Mouse (Mus musculus): ENCODE data around the gene Fbxo28.
"Not testable (repeated sequence)": the region's sequence is repeated elsewhere in the genome, so short reads cannot be mapped to it uniquely, and the experiment has no call there.

Gene Fbxo28

DNA sequence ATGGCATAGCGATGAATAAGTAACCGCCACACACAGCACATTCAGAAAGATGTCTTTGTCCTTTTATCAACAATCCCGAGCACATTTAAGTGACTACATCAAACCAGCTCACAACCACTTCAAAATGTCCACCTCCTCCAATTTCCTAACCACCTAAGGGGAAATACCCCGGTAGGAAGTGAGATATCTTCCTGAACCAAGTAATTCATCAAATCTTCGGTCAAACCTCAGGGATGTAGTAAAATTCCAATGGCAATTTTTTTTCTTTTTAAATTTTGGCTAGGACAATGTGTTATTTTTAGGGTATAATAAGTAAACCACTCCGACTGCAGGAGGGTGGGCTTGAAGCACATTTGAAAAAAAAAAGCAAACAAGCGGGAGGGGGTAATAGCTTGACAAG is 1.1 kb downstream of the Fbxo28 start:
- DNase-seq = no peak

DNA sequence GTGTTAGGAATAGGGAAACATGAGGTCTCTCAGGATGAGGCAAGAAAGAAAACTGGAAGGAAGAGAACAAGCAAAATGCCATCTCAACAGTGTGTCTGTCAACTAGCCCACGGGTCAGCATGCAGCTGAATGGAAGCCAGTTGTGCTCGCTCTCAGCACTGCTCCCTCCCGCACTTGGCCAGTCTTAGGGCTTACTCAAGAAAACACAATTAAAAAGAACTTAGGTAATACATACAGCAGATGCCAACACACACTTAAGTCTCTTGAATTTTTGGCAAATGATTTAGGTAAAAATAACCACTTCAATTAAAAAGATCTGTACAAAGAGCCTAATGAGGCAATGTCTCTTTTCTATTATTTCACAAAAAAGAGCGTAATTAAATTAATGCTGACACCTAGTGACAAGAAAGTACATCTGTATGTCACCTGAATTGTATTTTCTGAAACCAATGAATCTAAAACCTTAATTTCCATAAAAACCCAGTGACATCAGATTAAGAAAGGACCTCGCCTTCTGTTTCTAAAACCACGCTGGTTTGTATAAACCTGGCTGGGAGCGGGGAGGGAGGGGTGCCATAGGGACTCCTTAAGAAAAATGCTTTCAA is 2.4 kb downstream of the Fbxo28 start:
- DNase-seq = no peak

DNA sequence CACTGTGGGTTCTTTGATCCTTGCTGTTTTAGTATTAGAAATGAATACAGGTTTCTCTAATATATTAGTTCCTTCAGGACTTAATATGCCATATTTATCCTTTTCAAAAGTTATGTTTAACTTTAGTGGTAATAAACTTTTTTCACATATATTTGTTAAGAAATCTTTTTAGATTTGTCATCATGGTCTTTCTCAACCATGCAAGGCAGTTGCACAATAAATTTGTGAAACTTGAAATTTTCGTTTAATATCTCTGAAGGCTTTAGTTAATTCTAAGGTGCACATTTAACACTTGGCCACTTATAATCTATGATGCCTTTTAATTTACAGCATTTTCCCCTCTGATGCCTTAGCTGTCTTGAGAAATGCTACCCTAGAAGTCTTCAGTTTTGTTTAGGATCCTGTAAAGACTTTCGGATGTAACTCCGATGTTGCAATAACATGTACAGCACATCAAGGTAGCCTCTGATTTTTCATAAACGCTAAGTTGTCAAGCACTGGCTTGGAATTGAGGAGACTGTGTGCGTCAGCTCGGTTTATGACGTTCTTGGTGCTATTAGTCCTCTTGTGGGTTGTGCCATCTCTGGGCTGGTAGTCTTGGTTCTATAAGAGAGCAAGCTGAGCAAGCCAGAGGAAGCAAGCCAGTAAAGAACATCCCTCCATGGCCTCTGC is 7.5 kb downstream of the Fbxo28 start:
- no peak for DNase-seq

DNA sequence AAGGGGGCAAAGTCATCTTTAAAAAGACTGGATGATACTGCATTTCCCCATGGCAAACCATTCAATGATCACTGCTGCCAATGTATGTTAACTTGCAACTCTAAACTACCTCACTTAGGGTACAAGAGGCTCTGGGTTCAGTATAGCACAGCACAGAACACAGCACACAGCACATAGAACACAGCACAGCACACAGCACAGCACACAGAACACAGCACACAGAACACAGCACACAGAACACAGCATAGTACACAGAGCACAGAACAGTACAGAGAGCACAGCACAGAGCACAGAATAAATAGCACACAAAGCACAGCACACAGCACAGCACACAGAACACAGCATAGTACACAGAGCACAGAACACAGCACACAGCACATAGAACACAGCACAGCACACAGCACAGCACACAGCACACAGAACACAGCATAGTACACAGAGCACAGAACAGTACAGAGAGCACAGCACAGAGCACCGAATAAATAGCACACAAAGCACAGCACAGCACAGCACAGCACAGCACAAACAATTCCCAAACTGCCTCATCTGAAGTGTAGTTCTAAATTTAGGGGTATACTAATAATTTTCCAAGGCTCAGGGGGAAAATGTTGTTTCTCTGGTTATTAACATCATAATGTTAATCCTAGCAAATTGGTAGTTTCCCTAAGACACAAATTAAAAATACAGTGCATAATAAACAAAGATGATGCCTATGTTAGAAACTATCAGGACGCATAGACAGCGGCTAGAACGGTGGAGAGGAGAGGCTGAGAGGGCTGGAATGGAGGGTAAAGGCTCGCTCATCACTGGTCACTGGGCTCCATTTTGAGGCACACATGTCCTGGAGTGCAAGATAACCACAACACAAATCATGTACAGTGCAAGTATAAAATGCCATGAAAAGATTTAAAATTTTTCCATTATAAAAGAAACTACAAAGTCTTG is 9.1 kb downstream of the Fbxo28 start:
- DNase-seq = no peak

DNA sequence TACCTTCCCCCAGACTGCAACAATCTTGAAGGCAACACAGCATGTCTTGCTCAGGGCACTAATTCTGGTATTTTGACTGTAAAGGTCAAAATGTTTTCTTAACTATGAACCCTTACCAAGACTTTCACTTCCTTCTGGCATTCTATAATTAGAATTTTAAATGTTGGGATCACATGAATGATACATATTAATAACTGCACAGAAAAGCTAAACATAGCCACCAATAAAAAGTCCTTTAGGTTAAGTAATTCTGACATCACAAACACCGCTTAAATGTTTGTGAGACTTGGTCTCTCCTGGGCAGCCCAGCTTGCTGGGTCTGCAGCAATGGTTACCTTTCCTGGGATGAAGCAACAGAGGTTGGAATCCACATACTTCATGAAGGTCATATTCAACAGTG is 15.5 kb downstream of the Fbxo28 start:
- no peak for DNase-seq

DNA sequence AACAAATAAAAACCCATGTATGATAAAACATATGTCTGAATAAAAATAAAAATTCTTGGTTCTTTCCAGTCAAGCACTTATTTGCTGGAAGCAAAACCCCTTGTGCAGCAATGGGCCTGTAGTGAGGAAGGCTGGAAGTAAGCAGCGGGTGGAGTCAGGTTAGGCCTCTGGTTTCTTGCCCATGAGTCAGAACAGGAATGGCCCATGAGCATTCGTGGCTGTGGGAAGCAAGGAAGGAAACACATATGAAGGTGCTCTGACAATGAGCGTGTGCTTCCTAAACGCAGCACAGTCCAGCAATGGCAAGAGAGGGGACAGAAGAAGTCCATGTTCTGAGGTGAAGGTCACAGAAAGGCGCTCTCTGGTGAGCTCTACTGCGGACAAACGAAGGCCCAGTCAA is 16.9 kb downstream of the Fbxo28 start:
- no peak for DNase-seq

DNA sequence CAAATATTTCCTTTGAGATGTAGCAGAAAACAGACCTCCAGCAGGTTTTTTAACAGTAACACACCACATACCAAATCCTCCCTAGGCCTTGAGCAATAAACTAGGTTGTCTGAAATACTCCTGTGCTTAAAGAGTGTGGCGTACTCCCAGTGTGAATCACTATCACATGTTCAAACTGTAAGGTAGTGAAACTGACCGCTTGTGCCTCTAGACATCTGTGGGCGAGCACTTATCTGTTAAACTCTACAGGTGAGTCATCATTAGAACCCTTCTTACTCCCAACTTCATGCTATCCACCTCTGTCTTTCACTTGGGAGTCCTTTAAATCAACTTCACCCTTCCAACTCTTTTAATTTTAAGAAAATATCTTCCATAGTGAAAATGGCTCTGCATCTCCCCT is 18.3 kb downstream of the Fbxo28 start:
- DNase-seq = no peak

DNA sequence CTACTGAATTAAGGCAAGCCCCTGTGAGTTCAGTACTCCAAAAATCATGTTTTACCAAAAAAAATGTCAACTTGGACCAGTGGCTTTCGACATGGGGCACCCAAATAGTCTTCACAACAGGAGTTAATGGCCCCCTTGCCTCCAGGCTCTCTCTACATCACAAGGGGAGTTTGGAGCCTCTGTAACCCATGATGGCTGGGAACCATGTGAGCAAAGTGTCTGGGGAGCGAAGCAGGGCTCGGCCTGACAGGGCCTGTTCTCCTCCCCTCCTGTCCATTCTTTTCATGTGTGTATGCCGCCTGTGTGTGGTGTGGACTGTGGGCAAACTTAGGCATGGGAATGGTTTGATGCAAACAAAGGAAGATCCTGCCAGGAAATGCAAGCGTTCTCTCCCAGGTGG is 27.2 kb downstream of the Fbxo28 start:
- no peak for DNase-seq

DNA sequence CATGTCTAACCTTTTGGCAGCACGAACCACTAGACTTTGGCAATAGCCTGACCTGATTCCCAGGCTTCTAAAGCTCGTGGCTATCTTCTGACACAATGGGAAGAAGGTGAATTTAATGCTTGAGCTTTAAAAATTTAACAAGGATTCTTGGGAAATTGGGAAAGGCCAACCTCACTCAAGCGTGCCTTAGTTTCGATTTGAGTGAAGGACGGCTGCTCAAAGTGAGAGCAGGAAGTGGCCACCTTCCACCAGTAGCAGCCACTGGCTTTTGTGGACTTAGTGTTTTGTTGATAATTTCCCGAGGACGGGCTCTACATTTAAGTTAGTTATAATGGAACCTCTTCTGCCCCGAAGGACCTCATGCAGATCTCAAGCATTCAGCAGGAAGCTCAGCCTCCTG is 28.2 kb downstream of the Fbxo28 start:
- no peak for DNase-seq

DNA sequence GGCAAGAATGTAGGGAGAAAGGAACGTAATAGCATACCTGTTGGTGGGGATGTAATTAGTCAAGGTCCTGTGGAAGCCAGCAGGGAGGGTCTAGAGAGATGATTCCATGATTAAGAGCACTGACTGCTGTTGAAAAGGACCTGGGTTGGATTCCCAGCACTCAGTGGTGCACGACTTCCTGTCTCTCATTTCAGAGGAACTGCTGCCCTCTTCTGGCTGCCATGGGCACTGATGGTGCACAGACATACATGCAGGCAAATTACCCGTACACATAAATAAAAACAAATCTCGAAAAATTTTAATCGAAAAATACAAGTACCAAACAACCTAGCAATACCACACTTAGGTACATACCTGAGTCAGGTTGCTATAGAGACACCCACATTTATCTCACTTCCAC is 30.1 kb downstream of the Fbxo28 start:
- DNase-seq = no peak

DNA sequence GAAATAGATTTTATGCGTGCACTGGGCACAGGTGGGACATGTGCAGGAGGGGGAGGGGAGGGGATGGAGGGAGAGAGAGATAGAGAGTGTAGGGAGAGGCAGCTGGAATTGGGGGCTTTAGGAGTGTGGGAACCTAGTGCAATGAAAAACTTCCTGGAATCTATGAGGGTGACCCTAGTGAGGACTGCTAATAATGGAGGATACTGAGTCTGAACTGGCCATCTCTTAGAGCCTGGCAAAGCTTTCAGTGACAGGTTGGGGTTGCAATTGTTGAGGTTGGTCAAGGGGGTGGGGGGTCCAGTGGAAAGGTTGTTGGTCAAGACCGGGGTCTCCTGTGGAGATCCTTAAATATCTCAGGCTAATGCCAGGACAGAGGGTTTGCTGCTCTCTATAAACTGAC is 31.1 kb downstream of the Fbxo28 start:
- DNase-seq = no peak

DNA sequence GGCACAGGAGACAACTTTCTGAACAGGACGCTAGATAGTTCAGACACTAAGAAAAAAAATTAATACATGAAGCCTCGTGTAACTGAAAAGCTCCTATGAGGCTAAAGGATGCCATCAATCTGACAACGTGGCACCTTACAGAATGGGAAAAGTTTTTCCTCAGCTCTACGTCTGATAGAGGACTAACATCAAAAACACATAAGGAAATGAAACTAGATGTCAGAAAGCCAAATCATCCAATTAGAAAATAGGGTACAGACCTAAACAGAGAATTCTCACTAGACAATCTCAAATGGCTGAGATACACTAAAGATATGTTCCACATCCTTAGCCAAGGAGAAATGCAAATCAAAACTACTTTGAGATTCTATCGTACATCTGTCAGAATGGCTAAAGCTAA is 32.0 kb downstream of the Fbxo28 start:
- DNase-seq = no peak

DNA sequence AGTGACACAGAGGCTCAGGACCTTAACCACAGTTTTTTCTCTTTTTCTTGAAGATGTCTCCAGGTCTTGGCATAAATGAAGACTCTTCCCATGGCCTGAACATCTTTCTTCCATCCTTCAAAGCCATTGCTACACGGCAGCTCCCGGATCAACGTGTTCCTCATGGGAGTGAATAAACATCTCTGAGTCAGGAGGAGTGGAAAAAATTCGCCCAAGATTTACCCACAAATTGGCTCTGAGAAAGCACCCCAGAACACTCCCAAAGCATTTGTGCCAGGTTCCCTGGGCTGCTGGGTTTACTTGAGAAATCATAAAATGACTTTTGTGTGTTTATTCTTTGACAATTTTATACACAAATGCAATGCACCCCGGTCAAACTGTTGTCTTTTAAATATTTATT is 38.5 kb downstream of the Fbxo28 start:
- no peak for DNase-seq

DNA sequence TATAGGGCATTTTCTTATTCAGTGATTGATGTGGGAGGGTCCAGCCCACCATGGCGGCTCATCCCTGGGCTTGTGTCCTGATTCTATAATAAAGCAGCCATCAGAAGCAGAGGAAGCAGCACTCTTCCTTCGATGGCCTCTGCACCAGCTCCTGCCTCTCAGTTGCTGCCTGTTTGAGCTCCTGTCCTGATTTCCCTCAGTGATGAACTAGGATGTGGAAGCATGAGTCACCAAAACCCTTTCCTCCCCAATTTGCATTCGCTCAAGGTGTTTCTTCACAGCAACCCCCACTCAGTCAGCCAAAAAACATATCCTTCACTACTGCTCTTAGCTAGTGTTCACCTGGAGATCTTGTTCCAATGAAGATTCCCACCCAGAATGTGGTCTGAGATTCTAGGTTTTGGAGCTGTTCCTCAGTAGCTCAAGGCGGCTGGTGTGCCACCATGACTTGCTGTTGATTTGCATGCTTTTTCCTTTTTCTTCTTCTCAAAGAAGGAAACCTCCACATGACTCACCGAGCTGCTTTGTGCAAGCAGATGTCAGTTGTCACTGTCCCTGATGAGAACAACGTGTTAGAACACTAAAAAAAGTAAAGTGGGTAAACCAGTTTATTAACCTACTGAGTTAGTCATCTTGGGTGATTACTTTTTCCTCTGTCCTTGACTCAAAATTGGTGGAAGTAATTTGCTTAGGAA is 39.1 kb downstream of the Fbxo28 start:
- no peak for DNase-seq

DNA sequence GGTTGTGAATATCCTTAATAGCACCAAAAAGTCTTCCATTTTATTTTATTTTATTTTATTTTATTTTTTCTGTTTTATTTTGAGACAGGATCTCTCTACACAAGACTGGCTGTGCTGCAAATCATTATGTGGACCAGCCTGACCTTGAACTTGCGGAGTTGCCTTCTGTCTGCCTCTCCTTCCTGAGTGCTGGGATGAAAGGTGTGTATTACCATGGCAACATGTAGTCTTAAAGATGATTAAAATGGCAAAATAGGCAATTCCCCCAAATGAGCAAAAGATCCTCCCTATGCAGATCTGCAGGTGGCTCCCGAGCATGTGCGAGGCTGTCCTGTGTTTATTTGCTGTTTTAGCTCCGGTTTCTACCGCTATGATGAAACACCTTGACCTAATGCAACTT is 43.6 kb downstream of the Fbxo28 start:
- no peak for DNase-seq

DNA sequence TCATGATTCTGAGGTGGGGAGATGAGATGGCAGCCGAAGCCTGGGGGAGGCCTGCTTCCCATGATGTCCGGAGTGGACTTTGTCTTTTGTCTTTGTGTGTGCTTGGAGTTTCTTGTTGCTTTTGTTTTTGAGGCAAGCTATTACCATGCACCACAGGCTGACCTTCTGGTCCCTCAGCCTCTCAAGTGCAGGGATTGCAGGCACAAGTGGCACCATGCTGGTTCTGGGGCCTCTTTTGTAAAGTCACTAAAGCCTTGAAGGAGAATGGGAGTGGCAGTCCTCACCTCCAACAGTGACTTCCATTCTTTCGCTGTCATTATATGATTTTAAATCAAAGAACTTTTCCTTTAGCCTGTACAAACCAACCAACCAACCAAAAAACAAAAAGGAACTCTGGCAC is 44.2 kb downstream of the Fbxo28 start:
- no peak for DNase-seq

DNA sequence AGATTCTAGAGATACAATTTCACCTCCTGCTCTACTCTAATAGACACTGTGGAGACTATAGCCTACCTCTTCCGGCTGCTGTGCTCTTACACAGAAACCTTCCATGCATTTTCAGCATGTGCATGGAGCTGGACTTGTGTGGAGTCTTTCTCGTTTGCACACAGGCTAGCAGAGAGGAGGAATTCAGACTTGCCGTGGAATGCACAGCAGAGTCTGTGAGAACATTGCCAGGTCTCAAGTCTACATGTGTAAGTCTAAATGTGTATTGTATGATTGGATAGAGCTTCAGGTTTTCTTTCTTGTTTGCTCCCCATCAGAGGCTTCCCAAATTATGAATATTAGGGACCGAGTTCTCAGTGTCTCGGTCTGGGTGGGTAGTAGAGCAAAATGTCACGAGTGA is 44.6 kb downstream of the Fbxo28 start:
- no peak for DNase-seq

DNA sequence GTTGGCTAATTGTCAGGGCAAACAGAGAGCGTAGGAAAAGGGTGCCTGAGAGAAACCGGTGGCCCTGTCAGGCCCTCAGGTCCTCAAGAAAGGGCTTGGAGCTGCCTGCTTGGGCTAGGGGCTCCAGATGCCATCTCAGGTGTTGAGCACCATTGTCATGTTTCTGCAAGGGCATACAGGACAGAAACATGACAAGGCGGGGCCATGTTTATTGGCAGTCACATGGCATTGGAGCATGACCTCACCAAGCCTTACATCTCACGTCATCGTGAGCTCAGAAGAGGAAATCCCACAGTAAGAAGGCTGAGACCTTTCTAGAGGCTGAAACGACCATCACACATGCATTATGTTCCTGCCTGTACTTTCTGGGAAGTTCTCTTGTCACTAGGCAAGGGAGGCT is 45.3 kb downstream of the Fbxo28 start:
- no peak for DNase-seq

DNA sequence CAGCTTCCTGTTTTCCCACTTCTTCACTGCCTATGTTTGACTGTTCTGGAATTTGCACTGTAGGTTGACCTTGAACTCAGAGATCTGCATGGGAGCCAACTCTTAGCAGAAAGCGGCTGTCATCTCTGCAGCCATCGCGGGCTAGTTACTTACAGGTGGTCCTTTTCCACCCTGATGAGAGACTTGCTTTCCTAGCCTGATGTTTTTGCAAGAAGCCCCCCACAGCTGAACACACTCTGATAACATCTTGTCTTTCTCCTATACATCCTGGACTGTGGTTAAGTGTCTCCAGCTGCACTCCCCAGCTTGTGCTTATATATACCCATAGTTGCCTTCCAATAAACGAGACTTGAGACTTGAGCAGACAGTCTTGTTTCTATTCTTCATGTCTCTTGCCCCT is 49.1 kb downstream of the Fbxo28 start:
- no peak for DNase-seq

DNA sequence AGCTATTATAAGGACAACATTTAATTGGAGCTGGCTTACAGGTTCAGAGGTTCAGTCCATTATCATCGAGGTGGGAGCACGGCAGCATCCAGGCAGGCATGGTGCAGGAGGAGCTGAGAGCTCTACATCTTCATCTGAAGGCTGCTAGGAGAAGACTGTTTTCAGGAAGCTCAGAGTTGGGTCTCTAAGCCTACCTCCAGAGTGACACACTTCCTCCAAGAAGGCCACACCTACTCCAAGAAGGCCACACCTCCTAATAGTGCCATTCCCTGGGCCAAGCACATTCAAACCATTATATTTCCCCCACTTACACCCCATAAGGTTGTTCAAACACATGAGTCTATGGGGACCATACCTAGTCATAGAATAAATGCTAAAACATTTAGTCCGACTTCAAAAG is 50.7 kb downstream of the Fbxo28 start:
- DNase-seq = not testable (repeated sequence)

DNA sequence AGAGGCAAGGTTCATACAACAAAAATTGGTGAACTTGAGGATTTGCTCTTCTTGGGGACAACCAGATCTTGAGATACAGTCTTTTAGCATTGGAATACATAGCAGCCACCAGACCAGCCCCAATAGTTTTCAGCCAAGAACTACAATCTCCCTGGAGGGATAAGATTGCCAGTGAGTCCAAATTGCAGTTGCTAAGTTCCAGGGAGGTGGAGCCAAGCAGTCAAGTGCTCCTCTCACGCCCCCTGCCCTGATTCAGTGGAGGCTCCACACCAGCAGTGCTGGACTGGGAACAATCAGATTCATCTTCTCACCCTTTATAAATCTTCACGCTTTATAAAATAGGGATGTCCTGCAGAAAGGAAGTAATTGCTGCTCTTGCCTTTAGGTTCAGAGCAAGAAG is 51.6 kb downstream of the Fbxo28 start:
- no peak for DNase-seq

DNA sequence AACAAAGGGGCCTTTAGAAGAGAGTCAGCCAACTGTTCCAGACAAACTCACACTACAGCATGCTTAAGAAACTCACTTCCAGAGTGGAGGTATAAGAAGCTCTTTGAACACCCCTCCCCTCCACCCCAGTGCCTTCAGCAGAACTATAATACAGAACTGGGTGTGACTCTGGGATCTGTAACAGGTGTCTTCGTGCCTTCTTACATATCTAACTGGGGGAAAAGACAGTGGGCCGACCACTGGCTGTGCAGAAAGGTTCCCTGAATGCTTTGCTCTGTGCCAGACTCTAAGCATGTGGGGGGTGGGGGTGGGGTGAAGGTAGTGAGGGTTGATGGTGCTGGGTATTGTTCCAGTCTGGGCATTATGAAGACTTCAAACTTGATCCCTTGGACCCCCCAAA is 52.8 kb downstream of the Fbxo28 start:
- no peak for DNase-seq

DNA sequence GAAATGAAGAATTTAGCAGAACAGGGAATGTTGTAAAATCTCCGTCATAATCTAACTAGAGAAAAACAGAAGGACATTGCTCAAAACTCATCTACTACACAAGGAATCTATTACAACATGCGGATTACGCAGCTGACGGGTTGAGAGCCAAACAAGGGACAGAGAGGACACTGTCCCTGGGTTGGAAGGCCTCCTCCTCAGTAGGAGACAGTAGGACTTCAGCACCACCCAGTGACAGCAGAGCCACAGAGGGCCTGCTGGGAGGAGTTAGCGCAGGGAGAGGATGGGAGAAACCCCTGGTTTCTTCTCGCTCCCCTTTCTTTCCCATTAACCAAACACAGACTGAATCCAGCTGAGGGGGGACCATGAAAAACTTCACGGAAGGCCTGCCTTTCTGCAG is 53.6 kb downstream of the Fbxo28 start:
- DNase-seq = peak; percentile 76

DNA sequence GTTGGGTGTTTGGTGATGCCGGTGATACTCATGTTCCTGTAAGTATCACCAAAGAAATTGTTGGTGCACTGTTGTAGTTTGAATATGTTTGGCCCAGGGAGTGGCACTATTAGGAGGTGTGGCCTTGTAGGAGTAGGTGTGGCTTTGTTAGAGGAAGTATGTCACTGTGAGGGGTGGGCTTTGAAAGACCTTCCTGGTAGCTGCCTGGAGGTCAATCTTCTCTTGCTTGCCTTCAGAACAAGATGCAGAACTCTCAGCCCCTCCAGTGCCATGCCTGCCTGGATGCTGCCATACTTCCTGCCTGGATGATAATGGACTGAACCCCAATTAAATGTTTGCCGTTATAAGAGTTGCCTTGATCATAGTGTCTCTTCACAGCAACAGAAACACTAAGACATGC is 56.6 kb downstream of the Fbxo28 start:
- DNase-seq = no peak

All from layer of hippocampus, adult 9-11 months (tissue).